Mouse (Mus musculus) limb, embryonic 14.5 days (tissue): Measurements from ENCODE around the gene Gm10382. TPM values are rescaled to one million over a fixed set of nuclear protein-coding genes. Genes with fewer than 3 reads are reported as not detected.
A peak's percentile ranks its signal among the peaks of the same experiment; 100 is the strongest.
"Not testable (repeated sequence)": the region's sequence is repeated elsewhere in the genome, so short reads cannot be mapped to it uniquely, and the experiment has no call there.

Experiments
- ATAC-seq: fragments of 200-750 bp; cut with Nextera tagmentation; 2 replicates; pipeline ENCODE4 v1.8.0; 2017; ENCODE audit warnings: low read depth, moderate number of reproducible peaks, moderate TSS enrichment; ENCODE audit not compliant: low FRiP score
- DNase-seq: peaks from one replicate; pipeline ENCODE4 v3.0.0-alpha.2; 2015; ENCODE audit warnings: low spot score
- H3K27ac ChIP-seq: fragments of 300-500 bp; sonication (generic); replicated peaks from 2 replicates; pipeline ENCODE4 v1.5.1; 2014; ENCODE audit warnings: low read depth, mild to moderate bottlenecking, low read length, moderate library complexity, mixed read lengths
- H3K27me3 ChIP-seq: fragments of 300-500 bp; sonication (generic); 2 replicates; pipeline ENCODE4 v1.6.1; 2014; ENCODE audit warnings: low read length, mixed read lengths; ENCODE audit not compliant: control insufficient read depth, insufficient read depth
- H3K36me3 ChIP-seq: fragments of 300-500 bp; sonication (generic); 2 replicates; pipeline ENCODE4 v1.6.1; 2014; ENCODE audit warnings: mild to moderate bottlenecking, low read length, moderate library complexity, mixed read lengths; ENCODE audit not compliant: control insufficient read depth, insufficient read depth
- H3K4me1 ChIP-seq: fragments of 300-500 bp; sonication (generic); 2 replicates; pipeline ENCODE4 v1.6.1; 2014; ENCODE audit warnings: antibody characterized with exemption, low read length, mixed read lengths; ENCODE audit not compliant: control insufficient read depth, insufficient read depth
- H3K4me2 ChIP-seq: fragments of 300-500 bp; sonication (generic); replicated peaks from 2 replicates; pipeline ENCODE4 v1.6.1; 2014; ENCODE audit warnings: low read depth, mild to moderate bottlenecking, low read length, moderate library complexity; ENCODE audit not compliant: severe bottlenecking
- H3K4me3 ChIP-seq: fragments of 300-500 bp; sonication (generic); replicated peaks from 2 replicates; pipeline ENCODE4 v1.5.1; 2014; ENCODE audit warnings: low read length
- H3K9ac ChIP-seq: fragments of 300-500 bp; sonication (generic); 2 replicates; pipeline ENCODE4 v1.6.1; 2014; ENCODE audit warnings: mild to moderate bottlenecking, low read depth, low read length, moderate library complexity; ENCODE audit not compliant: severe bottlenecking
- H3K9me3 ChIP-seq: fragments of 300-500 bp; sonication (generic); 2 replicates; pipeline ENCODE4 v1.6.1; 2016; ENCODE audit warnings: low read length; ENCODE audit not compliant: control insufficient read depth
- POLR2A ChIP-seq: fragments of 200-500 bp; IDR thresholded peaks from 2 replicates; pipeline ENCODE4 v1.8.0; 2012; ENCODE audit warnings: inconsistent platforms, mild to moderate bottlenecking, moderate library complexity, borderline replicate concordance; ENCODE audit not compliant: insufficient read depth, insufficient read length; ENCODE audit errors: extremely low read depth
- WGBS: fragments of 180-500 bp; shearing (Covaris S2); extraction: QIAGEN DNeasy Blood & Tissue Kit; methylation state at CpG from one replicate; pipeline ENCODE4 v1.1.7; 2014; 5-methylcytosine and 5-hydroxymethylcytosine counted together
- polyA plus RNA-seq, 2 experiments: library from polyadenylated mRNA; depleted of rRNA in 1 of 2; stranded (reverse) in 1 of 2; unstranded in 1 of 2; fragments of >200 nt; fragmentation: Nextera tagmentation in 1 of 2; extraction: Ambion mirVana in 1 of 2; gene quantifications; 2 replicates each; pipeline versions ENCODE4 v1.2.1 to v1.2.3; 2012 to 2014

Gene Gm10382
- polyA plus RNA-seq, 2 experiments, result 0.08 to 0.45 TPM

- ATAC-seq, result no peak
- Histone ChIP-seq H3K27ac (peak overlapping the region; percentile 6; the same call in 1 of the 2 replicates), H3K4me3 (no peak overlapping the region), H3K4me1 (peaks cover 26% of the 10 kb centered on the region), H3K9ac (no peak overlapping the region), H3K27me3 (no peaks in the 10 kb centered on the region), H3K9me3 (no peaks in the 10 kb centered on the region), H3K36me3 (no peaks in the 10 kb centered on the region; the same call in 1 of the 2 replicates), H3K4me2 (no peak overlapping the region)
- TF ChIP-seq POLR2A, result no peak
- 77% methylated on average over 5 of the region's 5 CpGs for WGBS
- peak; percentile 63 for DNase-seq
Measured at GRCm38 (mm10) chr5:125391609-125392008, 2.5 kb downstream of the Gm10382 start.

- not testable (repeated sequence) for H3K9ac ChIP-seq, H3K4me3 ChIP-seq, H3K9me3 ChIP-seq, H3K27me3 ChIP-seq, H3K27ac ChIP-seq, ATAC-seq, H3K36me3 ChIP-seq, H3K4me2 ChIP-seq, DNase-seq
- WGBS, result 95% methylated on average over 4 of the region's 4 CpGs
- peaks cover 26% of the 10 kb centered on the region for H3K4me1 ChIP-seq
Measured at GRCm38 (mm10) chr5:125392176-125392575, 3.1 kb downstream of the Gm10382 start.

GRCm38 (mm10) chr5:125392618-125392976 lies 3.5 kb downstream of the Gm10382 start:
- WGBS, result 36% methylated on average over 1 of the region's 1 CpGs

GRCm38 (mm10) chr5:125392977-125393621 lies 4.0 kb downstream of the Gm10382 start:
- H3K4me1 ChIP-seq, result peaks cover 25% of the 10 kb centered on the region
- 0 out of 2 replicates have a peak, but pooled peaks have one; percentile 14 for TF ChIP-seq POLR2A
- no peaks in the 10 kb centered on the region for H3K27me3 ChIP-seq
- H3K4me3 ChIP-seq, result peak overlapping the region; percentile 38
- peak overlapping the region; percentile 59 for H3K4me2 ChIP-seq
- peak; percentile 93 for ATAC-seq
- no peaks in the 10 kb centered on the region; the same call in 1 of the 2 replicates for H3K36me3 ChIP-seq
- no peaks in the 10 kb centered on the region for H3K9me3 ChIP-seq
- peak; percentile 97 for DNase-seq
- peak overlapping the region; percentile 50 for H3K9ac ChIP-seq
- H3K27ac ChIP-seq, result peak overlapping the region; percentile 98
- WGBS, result under 1% methylated on average over 20 of the region's 20 CpGs

More at GRCm38 (mm10) chr5:125392618-125392976, 3.5 kb downstream of the Gm10382 start:
- H3K9me3 ChIP-seq, result no peaks in the 10 kb centered on the region
- peak overlapping the region; percentile 98 for H3K27ac ChIP-seq
- H3K4me3 ChIP-seq, result 0 out of 2 replicates have a peak overlapping the region, but pooled peaks have one; percentile 38
- no peaks in the 10 kb centered on the region; the same call in 1 of the 2 replicates for H3K36me3 ChIP-seq
- H3K9ac ChIP-seq, result no peak overlapping the region; the same call in 1 of the 2 replicates
- ATAC-seq (peak; percentile 3), DNase-seq (no peak)
- TF ChIP-seq POLR2A, result no peak
- H3K4me1 ChIP-seq, result peaks cover 26% of the 10 kb centered on the region
- no peaks in the 10 kb centered on the region for H3K27me3 ChIP-seq
- H3K4me2 ChIP-seq, result peak overlapping the region; percentile 59

GRCm38 (mm10) chr5:125393622-125394603 lies 4.8 kb downstream of the Gm10382 start:
- Histone ChIP-seq H3K9me3 (no peaks in the 10 kb centered on the region), H3K27me3 (no peaks in the 10 kb centered on the region), H3K27ac (peak overlapping the region; percentile 98), H3K4me3 (peak overlapping the region; percentile 38), H3K36me3 (no peaks in the 10 kb centered on the region), H3K9ac (peak overlapping the region; percentile 50), H3K4me2 (peak overlapping the region; percentile 59), H3K4me1 (peaks cover 21% of the 10 kb centered on the region)
- ATAC-seq (peak; percentile 31; the same call in 1 of the 2 replicates), DNase-seq (peak; percentile 95)
- no peak for TF ChIP-seq POLR2A
- 10% methylated on average over 24 of the region's 25 CpGs for WGBS
